In genomic region chr17:84265480-84266130, GRCm38 (mm10) we compare ENCODE assay signal across 13 mouse cellular contexts.
DNase-seq lines count a peak whose midpoint lies in the region; ATAC-seq lines count a peak whose summit lies in the region.
"Had no signal": no experiment of that assay in that cellular context is flagged by ENCODE, and none has a peak within 500 bp of the region (broad histone marks: within the 10 kb centered on the region; RNA-seq: fewer than 3 reads in every experiment).

No protein-coding gene starts in this region.

- no peak; the same call in 1 of the 2 replicates for ATAC-seq in kidney, embryonic 16.5 days (ENCODE audit: low FRiP score, low TSS enrichment)
- 0 out of 2 replicates have a peak, but pooled peaks have one; percentile 45 for ATAC-seq in heart, embryonic 15.5 days (replicated peaks; ENCODE audit: insufficient number of reproducible peaks, insufficient read depth, low FRiP score, low read depth)
- no peak for ATAC-seq in limb, embryonic 13.5 days (ENCODE audit: low FRiP score, low read depth)
- ATAC-seq: activated CD4-positive, CD25-positive, alpha-beta regulatory T cell, adult 4 months; forebrain, embryonic 16.5 days had no signal

- H3K36me3 ChIP-seq in kidney, embryonic 16.5 days (ENCODE audit: insufficient read depth, low read length) = no peaks in the 10 kb centered on the region
- H3K36me3 ChIP-seq in heart, embryonic 15.5 days = no peaks in the 10 kb centered on the region
- H3K36me3 ChIP-seq in limb, embryonic 13.5 days = peaks cover 8% of the 10 kb centered on the region; the same call in 1 of the 2 replicates

- no peak overlapping the region; the same call in 1 of the 2 replicates for H3K9ac ChIP-seq in kidney, embryonic 16.5 days (replicated peaks; ENCODE audit: low read length)
- H3K9ac ChIP-seq in heart, embryonic 15.5 days = 0 out of 2 replicates have a peak overlapping the region, but pooled peaks have one; percentile 13
- no peak overlapping the region for H3K9ac ChIP-seq in limb, embryonic 13.5 days
- H3K9ac ChIP-seq: hindbrain, embryonic 13.5 days had no signal

- no peak overlapping the region for H3K4me2 ChIP-seq in kidney, embryonic 16.5 days (replicated peaks; ENCODE audit: low read depth, low read length)
- no peak overlapping the region for H3K4me2 ChIP-seq in heart, embryonic 15.5 days
- no peak overlapping the region for H3K4me2 ChIP-seq in limb, embryonic 13.5 days (replicated peaks)
- H3K4me2 ChIP-seq: hindbrain, embryonic 13.5 days had no signal

- no peaks in the 10 kb centered on the region for H3K9me3 ChIP-seq in kidney, embryonic 16.5 days (ENCODE audit: low read length)
- no peaks in the 10 kb centered on the region for H3K9me3 ChIP-seq in heart, embryonic 15.5 days (replicated peaks)
- no peaks in the 10 kb centered on the region for H3K9me3 ChIP-seq in limb, embryonic 13.5 days
- H3K9me3 ChIP-seq: hindbrain, embryonic 13.5 days had no signal

- DNase-seq in kidney, postnatal 25 days = no peak
- peak; percentile 39 for DNase-seq in skeletal muscle tissue, adult 2 months (ENCODE audit: low read depth, low spot score)
- DNase-seq in thymus, postnatal 4 days = no peak
- DNase-seq in adrenal gland, postnatal 10 days = no peak
- DNase-seq: embryo, embryonic 11 days; retina, postnatal 1 day had no signal

- H3K4me1 ChIP-seq in kidney, embryonic 16.5 days (ENCODE audit: insufficient read depth, low read length) = peaks cover 43% of the 10 kb centered on the region
- peaks cover 42% of the 10 kb centered on the region for H3K4me1 ChIP-seq in heart, embryonic 15.5 days (replicated peaks)
- H3K4me1 ChIP-seq in limb, embryonic 13.5 days = peaks cover 53% of the 10 kb centered on the region

- H3K4me3 ChIP-seq in kidney, embryonic 16.5 days (ENCODE audit: low read length) = no peak overlapping the region
- no peak overlapping the region for H3K4me3 ChIP-seq in heart, embryonic 15.5 days
- H3K4me3 ChIP-seq in limb, embryonic 13.5 days = no peak overlapping the region
- H3K4me3 ChIP-seq: hindbrain, embryonic 13.5 days had no signal

- no peaks in the 10 kb centered on the region for H3K27me3 ChIP-seq in kidney, embryonic 16.5 days (ENCODE audit: insufficient read depth, low read length)
- H3K27me3 ChIP-seq in heart, embryonic 15.5 days = no peaks in the 10 kb centered on the region
- H3K27me3 ChIP-seq in limb, embryonic 13.5 days = no peaks in the 10 kb centered on the region
- H3K27me3 ChIP-seq: hindbrain, embryonic 13.5 days had no signal

- 42% methylated on average over 5 of the region's 5 CpGs for WGBS in kidney, embryonic 16.5 days
- WGBS in heart, embryonic 15.5 days = 51% methylated on average over 5 of the region's 5 CpGs
- 69% methylated on average over 5 of the region's 5 CpGs for WGBS in limb, embryonic 13.5 days

- peak overlapping the region; percentile 83 for H3K27ac ChIP-seq in kidney, embryonic 16.5 days (ENCODE audit: low read length)
- H3K27ac ChIP-seq in heart, embryonic 15.5 days = peak overlapping the region; percentile 70
- peak overlapping the region; percentile 67; the same call in 1 of the 2 replicates for H3K27ac ChIP-seq in limb, embryonic 13.5 days
- H3K27ac ChIP-seq: hindbrain, embryonic 13.5 days; macrophage had no signal
